Mouse (Mus musculus) heart, embryonic 15.5 days (tissue): Measurements from ENCODE around the gene Dqx1. TPM values are rescaled to one million over a fixed set of nuclear protein-coding genes. Genes with fewer than 3 reads are reported as not detected.

Source experiments
- ATAC-seq: fragments of 200-750 bp; cut with Nextera tagmentation; replicated peaks from 2 replicates; pipeline ENCODE4 v1.8.0; 2017; ENCODE audit warnings: low read depth, moderate TSS enrichment; ENCODE audit not compliant: insufficient number of reproducible peaks, insufficient read depth, low FRiP score
- H3K27ac ChIP-seq: fragments of 300-500 bp; sonication (generic); 2 replicates; pipeline ENCODE4 v1.5.1; 2015; ENCODE audit warnings: mild to moderate bottlenecking, inconsistent platforms
- H3K27me3 ChIP-seq: fragments of 300-500 bp; sonication (generic); 2 replicates; pipeline ENCODE4 v1.6.1; 2015; ENCODE audit warnings: inconsistent platforms
- H3K36me3 ChIP-seq: fragments of 300-500 bp; sonication (generic); 2 replicates; pipeline ENCODE4 v1.6.1; 2015; ENCODE audit warnings: mild to moderate bottlenecking, inconsistent platforms
- H3K4me1 ChIP-seq: fragments of 300-500 bp; sonication (generic); replicated peaks from 2 replicates; pipeline ENCODE4 v1.6.1; 2015; ENCODE audit warnings: inconsistent platforms
- H3K4me2 ChIP-seq: fragments of 300-500 bp; sonication (generic); 2 replicates; pipeline ENCODE4 v1.6.1; 2015; ENCODE audit warnings: inconsistent platforms, mild to moderate bottlenecking, moderate library complexity
- H3K4me3 ChIP-seq: fragments of 300-500 bp; sonication (generic); 2 replicates; pipeline ENCODE4 v1.5.1; 2015; ENCODE audit warnings: mild to moderate bottlenecking, inconsistent platforms
- H3K9ac ChIP-seq: fragments of 300-500 bp; sonication (generic); 2 replicates; pipeline ENCODE4 v1.6.1; 2015; ENCODE audit warnings: mild to moderate bottlenecking, inconsistent platforms
- H3K9me3 ChIP-seq: fragments of 300-500 bp; sonication (generic); replicated peaks from 2 replicates; pipeline ENCODE4 v1.6.1; 2016; ENCODE audit warnings: inconsistent platforms
- WGBS: fragments of 180-500 bp; shearing (Covaris S2); methylation state at CpG from one replicate; pipeline ENCODE4 v1.1.7; 2015; ENCODE audit warnings: mixed read lengths; 5-methylcytosine and 5-hydroxymethylcytosine counted together
- polyA plus RNA-seq: library from polyadenylated mRNA; unstranded; fragments of >200 nt; fragmentation: Nextera tagmentation; extraction: Ambion mirVana; gene quantifications from 2 replicates; pipeline ENCODE4 v1.2.1, GENCODE M21; 2015

Dqx1 gene
- polyA plus RNA-seq, 1 experiment from 2014 or later = 0.28 TPM

GRCm38 (mm10) chr6:83071220-83071619 lies 13.6 kb downstream of the Dqx1 start:
- H3K4me1 ChIP-seq = peaks cover 30% of the 10 kb centered on the region
- no peak overlapping the region for H3K27ac ChIP-seq
- peak overlapping the region; percentile 10; the same call in 1 of the 2 replicates for H3K4me3 ChIP-seq
- H3K36me3 ChIP-seq = no peaks in the 10 kb centered on the region
- no peak overlapping the region for H3K9ac ChIP-seq
- WGBS = 3% methylated on average over 22 of the region's 24 CpGs
- no peaks in the 10 kb centered on the region for H3K9me3 ChIP-seq
- peaks cover 99% of the 10 kb centered on the region for H3K27me3 ChIP-seq
- peak; percentile 61; the same call in 1 of the 2 replicates for ATAC-seq
- no peak overlapping the region for H3K4me2 ChIP-seq

GRCm38 (mm10) chr6:83074979-83075378 lies 17.3 kb downstream of the Dqx1 start:
- no peak overlapping the region for H3K4me2 ChIP-seq
- no peak overlapping the region for H3K27ac ChIP-seq
- H3K9ac ChIP-seq = no peak overlapping the region
- WGBS = 8% methylated on average over 2 of the region's 2 CpGs
- H3K9me3 ChIP-seq = no peaks in the 10 kb centered on the region
- H3K4me3 ChIP-seq = no peak overlapping the region
- peaks cover 26% of the 10 kb centered on the region for H3K4me1 ChIP-seq
- ATAC-seq = no peak
- H3K27me3 ChIP-seq = peaks cover 74% of the 10 kb centered on the region
- no peaks in the 10 kb centered on the region for H3K36me3 ChIP-seq

GRCm38 (mm10) chr6:83077630-83078323 lies 20.1 kb downstream of the Dqx1 start, which contains the start of gene Pcgf1:
TSS of gene Pcgf1 (plus strand) at chr6:83077869.
- H3K4me3 ChIP-seq = peak within 1 kb of the TSS; percentile 84
- ATAC-seq = peak; percentile 53
- peak within 1 kb of the TSS; percentile 99 for H3K4me2 ChIP-seq
- H3K27me3 ChIP-seq = peaks cover 56% of the 10 kb centered on the region
- peak within 1 kb of the TSS; percentile 83 for H3K9ac ChIP-seq
- no peaks in the 10 kb centered on the region for H3K9me3 ChIP-seq
- peak within 1 kb of the TSS; percentile 86 for H3K27ac ChIP-seq
- H3K36me3 ChIP-seq = peaks cover 14% of the 10 kb centered on the region
- peaks cover 13% of the 10 kb centered on the region for H3K4me1 ChIP-seq
- 1% methylated on average over 54 of the region's 54 CpGs for WGBS

- Histone ChIP-seq H3K9me3 (no peaks in the 10 kb centered on the region), H3K27ac (peak overlapping the region; percentile 86), H3K27me3 (peaks cover 58% of the 10 kb centered on the region), H3K4me1 (peaks cover 13% of the 10 kb centered on the region), H3K4me2 (peak overlapping the region; percentile 99), H3K4me3 (peak overlapping the region; percentile 84), H3K9ac (peak overlapping the region; percentile 83), H3K36me3 (peaks cover 14% of the 10 kb centered on the region)
- peak; percentile 92 for ATAC-seq
- WGBS = under 1% methylated on average over 46 of the region's 46 CpGs
Measured at GRCm38 (mm10) chr6:83078324-83078858, 20.7 kb downstream of the Dqx1 start.

GRCm38 (mm10) chr6:83080210-83080609 lies 22.6 kb downstream of the Dqx1 start:
- H3K4me2 ChIP-seq = no peak overlapping the region
- peaks cover 58% of the 10 kb centered on the region for H3K27me3 ChIP-seq
- no peak overlapping the region for H3K4me3 ChIP-seq
- no peak overlapping the region for H3K27ac ChIP-seq
- WGBS = 92% methylated on average over 5 of the region's 5 CpGs
- H3K36me3 ChIP-seq = peaks cover 14% of the 10 kb centered on the region
- no peaks in the 10 kb centered on the region for H3K9me3 ChIP-seq
- ATAC-seq = no peak
- no peak overlapping the region for H3K9ac ChIP-seq
- peaks cover 13% of the 10 kb centered on the region for H3K4me1 ChIP-seq

- H3K4me1 ChIP-seq = peaks cover 29% of the 10 kb centered on the region
- no peak overlapping the region for H3K27ac ChIP-seq
- no peaks in the 10 kb centered on the region for H3K9me3 ChIP-seq
- no peak overlapping the region for H3K4me3 ChIP-seq
- peaks cover 14% of the 10 kb centered on the region for H3K36me3 ChIP-seq
- H3K27me3 ChIP-seq = peaks cover 66% of the 10 kb centered on the region
- 23% methylated on average over 5 of the region's 5 CpGs for WGBS
- no peak overlapping the region for H3K9ac ChIP-seq
- no peak for ATAC-seq
- no peak overlapping the region for H3K4me2 ChIP-seq
Measured at GRCm38 (mm10) chr6:83083497-83083896, 25.9 kb downstream of the Dqx1 start.

- Histone ChIP-seq H3K9me3 (no peaks in the 10 kb centered on the region), H3K36me3 (peaks cover 14% of the 10 kb centered on the region), H3K4me2 (no peak overlapping the region), H3K4me1 (peaks cover 21% of the 10 kb centered on the region), H3K27ac (no peak overlapping the region), H3K4me3 (no peak overlapping the region), H3K27me3 (peaks cover 74% of the 10 kb centered on the region), H3K9ac (no peak overlapping the region)
- WGBS = 15% methylated on average over 6 of the region's 6 CpGs
- no peak for ATAC-seq
Measured at GRCm38 (mm10) chr6:83084477-83084876, 26.8 kb downstream of the Dqx1 start.

- ATAC-seq = no peak
- Histone ChIP-seq H3K4me1 (peaks cover 20% of the 10 kb centered on the region), H3K36me3 (peaks cover 10% of the 10 kb centered on the region), H3K4me3 (peak within 1 kb of the TSS; percentile 45), H3K27me3 (peaks cover 85% of the 10 kb centered on the region), H3K27ac (no peak within 1 kb of the TSS), H3K9me3 (no peaks in the 10 kb centered on the region), H3K4me2 (peak within 1 kb of the TSS; percentile 67), H3K9ac (peak within 1 kb of the TSS; percentile 47; the same call in 1 of the 2 replicates)
- 4% methylated on average over 42 of the region's 42 CpGs for WGBS
Measured at GRCm38 (mm10) chr6:83086121-83087035, 28.7 kb downstream of the Dqx1 start, which contains the start of gene Lbx2. TSS of gene Lbx2 (plus strand) at chr6:83086367.

GRCm38 (mm10) chr6:83087205-83087925 lies 29.7 kb downstream of the Dqx1 start:
- ATAC-seq = no peak
- H3K4me2 ChIP-seq = peak overlapping the region; percentile 67
- no peak overlapping the region for H3K27ac ChIP-seq
- H3K9me3 ChIP-seq = no peaks in the 10 kb centered on the region
- peak overlapping the region; percentile 47 for H3K9ac ChIP-seq
- H3K4me1 ChIP-seq = peaks cover 20% of the 10 kb centered on the region
- WGBS = 2% methylated on average over 47 of the region's 47 CpGs
- peaks cover 2% of the 10 kb centered on the region for H3K36me3 ChIP-seq
- peak overlapping the region; percentile 45 for H3K4me3 ChIP-seq
- peaks cover 79% of the 10 kb centered on the region for H3K27me3 ChIP-seq

GRCm38 (mm10) chr6:83087926-83088260 lies 30.2 kb downstream of the Dqx1 start:
- Histone ChIP-seq H3K4me2 (peak overlapping the region; percentile 67), H3K27me3 (peaks cover 79% of the 10 kb centered on the region), H3K4me3 (peak overlapping the region; percentile 45), H3K4me1 (peaks cover 20% of the 10 kb centered on the region), H3K9me3 (no peaks in the 10 kb centered on the region), H3K27ac (no peak overlapping the region), H3K9ac (no peak overlapping the region), H3K36me3 (no peaks in the 10 kb centered on the region)
- WGBS = 14% methylated on average over 9 of the region's 9 CpGs
- no peak for ATAC-seq
